Mouse (Mus musculus) kidney, postnatal 14 days (tissue): ENCODE results near the gene Cd33.

Experiments
- DNase-seq: peaks from one replicate; pipeline ENCODE4 v3.0.0; 2022; ENCODE audit warnings: mixed read lengths

Gene Cd33

GRCm38 (mm10) chr7:43544225-43544977, at the start of gene Cd33:
Cd33 (minus strand) TSS chr7:43544428.
- DNase-seq: no peak

DNA sequence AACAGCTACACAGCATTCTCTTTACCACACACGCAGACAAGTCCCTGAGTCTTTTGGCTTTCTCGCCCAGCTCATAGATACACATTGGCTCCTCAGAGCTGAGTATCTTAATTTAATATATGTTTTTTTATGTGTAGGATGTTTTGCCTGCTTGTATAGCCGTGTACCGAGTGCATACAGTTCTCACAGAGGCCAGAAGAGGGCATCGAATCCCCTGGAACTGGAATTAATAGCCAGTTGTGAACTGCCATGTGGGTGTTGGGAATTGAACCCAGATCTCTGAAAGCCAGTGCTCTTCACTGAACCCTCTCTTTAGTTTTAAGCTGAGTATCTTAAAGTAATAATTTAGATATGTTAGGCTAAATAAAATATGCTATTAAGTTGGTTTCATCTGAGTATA, 40.6 kb upstream of the Cd33 start:
- DNase-seq: no peak

GRCm38 (mm10) chr7:43580526-43580925, 36.3 kb upstream of the Cd33 start:
- no peak for DNase-seq

DNA sequence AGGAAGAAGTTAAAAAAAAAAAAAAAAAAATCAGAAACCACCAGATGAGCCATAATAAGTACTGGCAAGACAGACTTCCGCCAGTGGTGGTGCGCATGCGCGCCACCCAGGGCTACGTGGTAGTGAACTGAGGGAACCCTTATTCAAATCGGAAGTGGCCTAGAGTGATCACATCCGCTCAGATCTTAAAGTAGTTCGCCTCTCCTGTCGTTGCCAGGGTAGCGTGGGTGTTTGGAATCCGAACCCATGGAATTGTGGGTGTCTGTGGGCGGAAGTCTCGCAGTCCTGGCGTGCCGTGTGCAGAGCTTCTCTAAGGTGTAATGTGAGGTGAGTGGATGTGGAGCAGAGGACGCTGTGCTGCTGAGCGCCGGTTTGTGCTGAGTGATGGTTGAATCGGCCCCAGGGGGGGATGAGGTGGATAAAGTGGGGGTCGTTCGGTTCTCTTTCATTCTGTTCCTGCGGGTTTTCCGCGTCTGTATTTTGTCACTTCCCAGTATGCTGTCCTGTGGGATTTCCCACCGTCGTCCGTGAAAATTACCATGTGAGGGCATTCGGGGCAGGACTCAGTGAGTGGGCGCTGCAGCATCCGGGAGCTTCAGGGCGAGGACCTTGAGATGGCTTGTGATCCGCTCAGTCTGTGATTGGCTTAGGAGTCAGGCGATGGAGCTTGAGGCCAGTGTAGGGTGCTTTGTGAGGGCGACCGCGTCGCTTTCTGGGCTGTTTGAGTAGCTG, 35.4 kb upstream of the Cd33 start, which contains the start of gene Zfp719:
Gene Zfp719 (plus strand): TSS at position 171 of the 732 bp plus-strand sequence.
- peak; percentile 94 for DNase-seq

DNA sequence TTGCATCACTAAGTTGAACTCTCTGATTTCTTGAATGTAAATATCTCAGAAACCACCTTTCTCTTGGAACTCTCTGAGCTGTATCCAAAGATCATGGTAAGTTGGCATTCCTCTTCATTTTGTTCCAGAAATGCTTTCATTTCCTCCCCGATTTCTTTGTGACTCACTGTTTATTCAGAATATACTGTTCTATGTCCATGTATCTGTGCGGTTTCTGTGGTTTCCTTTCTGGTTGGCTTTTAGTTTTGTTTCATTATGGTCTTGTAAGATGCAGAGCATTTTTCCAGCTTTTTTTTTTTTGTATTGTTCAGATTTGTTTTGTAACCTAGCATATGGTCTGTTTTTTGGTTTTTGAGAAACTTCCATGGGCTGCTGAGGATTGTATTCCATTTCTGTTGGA, 27.0 kb upstream of the Cd33 start:
- no peak for DNase-seq

GRCm38 (mm10) chr7:43563300-43563699, 19.1 kb upstream of the Cd33 start:
- DNase-seq: no peak

GRCm38 (mm10) chr7:43562651-43563070, 18.4 kb upstream of the Cd33 start:
- DNase-seq: peak; percentile 24

- peak; percentile 90 for DNase-seq
Observed at GRCm38 (mm10) chr7:43562006-43562633, 17.9 kb upstream of the Cd33 start, which contains the start of gene Zfp658. Zfp658 (plus strand) TSS chr7:43562256.

DNA sequence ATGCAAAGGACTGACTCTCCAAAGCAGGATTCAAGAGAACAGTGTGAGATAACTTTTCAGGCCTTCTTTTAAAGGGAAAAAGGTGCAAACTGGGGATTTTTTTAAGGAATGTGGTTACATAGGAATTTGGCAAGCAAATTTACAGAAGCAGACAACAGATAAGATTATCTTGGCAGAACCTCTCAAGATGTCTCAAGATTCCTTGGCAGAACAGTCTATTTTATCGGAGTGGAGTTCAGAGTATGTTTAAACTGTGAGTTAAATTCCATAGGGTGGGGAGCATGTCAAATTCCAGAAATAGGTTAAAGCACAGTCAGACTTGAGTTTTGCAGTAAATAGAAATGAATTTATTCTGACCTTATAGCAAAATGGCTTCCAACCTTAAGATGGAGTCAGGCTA, 12.7 kb upstream of the Cd33 start:
- DNase-seq: no peak

DNA sequence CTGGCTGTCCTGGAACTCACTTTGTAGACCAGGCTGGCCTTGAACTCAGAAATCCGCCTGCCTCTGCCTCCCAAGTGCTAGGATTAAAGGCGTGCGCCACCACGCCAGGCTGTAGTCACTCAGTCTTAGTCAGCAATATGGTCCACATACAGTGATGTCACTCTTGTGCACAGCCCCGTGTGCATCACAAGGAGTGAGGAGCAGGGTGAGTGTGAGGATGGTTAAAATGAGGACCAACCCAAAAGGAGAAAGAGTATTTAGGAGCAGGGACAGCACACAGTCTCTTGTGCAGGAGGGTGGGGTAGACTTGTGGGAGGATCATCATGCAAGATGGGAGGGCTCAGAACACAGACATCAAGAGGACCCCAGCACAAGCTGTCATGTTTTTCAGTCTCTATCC, 11.1 kb upstream of the Cd33 start:
- DNase-seq: no peak

DNA sequence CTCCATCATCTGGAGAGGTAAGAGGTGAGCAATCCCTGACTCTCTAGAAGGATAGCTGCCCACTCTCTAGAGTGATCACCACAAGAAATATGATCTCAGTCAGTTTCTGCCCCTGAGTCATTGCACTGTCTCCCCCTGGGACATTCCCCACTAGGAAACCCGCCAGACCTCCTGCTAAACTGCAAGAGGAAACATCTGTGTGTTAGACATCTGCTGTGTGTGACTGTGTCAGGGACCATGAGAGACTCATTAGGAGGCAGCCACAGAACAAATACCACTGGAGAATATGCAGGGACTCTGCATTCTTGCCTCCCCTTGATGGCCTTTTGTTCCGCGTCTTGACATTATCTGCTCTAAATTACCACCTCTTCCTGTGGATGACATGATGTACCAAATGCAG, 10.3 kb upstream of the Cd33 start:
- DNase-seq: peak; percentile 34

GRCm38 (mm10) chr7:43553153-43553552, 8.9 kb upstream of the Cd33 start:
- no peak for DNase-seq

- no peak for DNase-seq
Observed at GRCm38 (mm10) chr7:43548206-43548605, 4.0 kb upstream of the Cd33 start.

- no peak for DNase-seq
Observed at GRCm38 (mm10) chr7:43547666-43548065, 3.4 kb upstream of the Cd33 start.

DNA sequence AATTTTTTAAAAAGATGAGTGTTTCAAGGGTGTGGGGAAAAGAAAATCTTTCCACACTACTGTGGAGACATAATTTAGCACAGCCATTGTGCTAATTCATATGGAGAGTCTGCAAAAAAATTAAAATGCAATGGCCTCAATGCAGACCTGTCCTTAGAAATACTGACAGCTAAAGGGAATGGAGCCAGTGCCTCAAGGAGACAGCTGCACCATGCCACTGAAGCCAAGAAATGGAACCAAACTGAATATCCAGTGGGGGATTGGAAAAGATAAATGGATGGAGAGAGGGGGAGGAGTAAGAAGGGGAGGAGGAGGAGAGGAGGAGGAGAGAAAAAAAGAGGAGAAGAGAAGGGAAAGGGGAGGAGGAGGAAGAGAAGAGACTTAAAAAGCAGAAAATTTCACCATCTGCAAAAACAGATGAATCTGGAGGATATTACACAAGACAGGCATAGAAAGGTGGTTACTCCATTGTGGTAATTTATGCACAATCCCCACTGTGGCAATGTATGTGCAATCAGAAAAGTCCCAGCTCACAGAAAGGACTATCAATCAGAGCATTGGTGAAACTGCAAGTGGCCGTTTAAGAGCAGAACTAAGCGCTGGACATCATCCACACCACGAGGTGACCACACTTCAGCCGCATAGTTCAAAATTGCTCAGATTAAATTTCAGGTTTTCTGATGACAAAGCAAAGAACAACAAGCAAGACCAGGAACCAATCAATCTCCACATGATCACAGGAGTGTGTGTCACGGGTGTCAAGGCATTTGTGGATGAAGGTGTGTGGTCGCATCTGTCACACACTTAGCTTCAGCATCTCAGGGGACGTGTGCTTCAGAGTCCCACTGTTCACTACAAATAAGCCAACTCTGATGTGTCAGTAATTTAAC, 1.7 kb upstream of the Cd33 start:
- DNase-seq: no peak

DNA sequence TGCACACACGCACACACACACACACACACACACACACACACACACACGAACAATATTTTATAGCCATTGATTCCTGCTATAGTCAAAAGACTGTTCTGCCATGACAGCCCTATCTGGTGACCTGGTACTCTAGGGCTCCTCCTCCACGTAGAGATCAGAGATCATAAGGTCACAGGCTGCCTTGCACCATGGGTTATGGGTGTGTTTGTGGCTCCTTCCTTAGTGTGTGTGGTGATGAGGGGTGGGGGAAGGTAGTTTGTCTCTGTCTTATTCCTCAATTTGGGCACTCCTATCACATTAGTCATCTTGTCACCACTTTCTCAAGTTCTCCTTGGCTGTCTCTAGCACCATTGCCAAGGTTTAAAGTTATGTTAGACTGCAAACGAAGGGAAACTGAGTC, 5.7 kb downstream of the Cd33 start:
- DNase-seq: no peak

DNA sequence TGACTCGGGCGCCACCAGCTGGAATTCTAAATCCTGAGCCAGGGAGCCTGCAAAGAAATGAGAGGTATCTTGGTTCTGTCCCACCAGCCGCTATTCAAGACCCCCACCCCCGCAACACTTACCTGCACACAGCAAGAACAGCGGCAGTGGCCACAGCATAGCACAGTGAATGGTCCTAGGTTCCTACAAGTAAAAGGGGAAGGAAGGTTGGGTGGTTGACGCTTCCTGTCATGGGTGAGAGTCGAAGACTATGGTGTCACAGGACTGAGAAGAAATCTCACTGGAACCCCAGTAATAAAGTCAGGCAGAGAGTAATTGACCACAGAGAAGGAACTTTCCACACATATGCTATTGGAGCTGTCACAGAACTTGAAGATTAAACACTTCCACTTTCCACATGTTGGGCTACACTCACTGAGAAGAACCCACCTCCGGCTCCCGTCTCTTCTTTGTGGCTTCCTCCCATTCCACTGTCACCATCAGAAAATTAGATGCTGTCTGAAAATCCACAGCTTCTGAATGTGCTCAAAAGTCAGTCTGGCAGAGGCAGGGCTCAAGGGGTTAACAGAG, 11.2 kb downstream of the Cd33 start:
- DNase-seq: no peak

GRCm38 (mm10) chr7:43530216-43530785, 13.9 kb downstream of the Cd33 start:
- no peak for DNase-seq

- DNase-seq: no peak
Observed at GRCm38 (mm10) chr7:43525313-43525712, 18.9 kb downstream of the Cd33 start.

DNA sequence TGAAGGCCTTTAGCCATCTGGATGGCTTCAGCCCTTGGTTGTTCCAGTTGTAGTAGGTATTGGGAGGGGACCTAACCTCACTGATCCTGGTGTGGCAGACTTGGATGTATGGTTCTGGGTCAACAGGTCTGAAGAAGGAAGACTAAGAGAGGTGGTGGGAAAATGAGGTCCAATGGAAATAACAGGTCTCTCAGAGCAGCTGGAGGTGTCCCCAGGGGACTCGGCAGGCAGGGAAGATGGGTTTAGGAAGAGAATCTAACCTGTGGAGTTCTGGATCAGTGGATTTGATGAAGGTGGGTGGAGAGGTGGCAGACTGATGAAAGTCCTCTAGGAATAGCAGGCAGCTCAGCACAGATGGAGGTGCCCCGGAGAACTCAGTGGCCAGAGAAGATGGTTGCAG, 21.5 kb downstream of the Cd33 start:
- DNase-seq: no peak

DNA sequence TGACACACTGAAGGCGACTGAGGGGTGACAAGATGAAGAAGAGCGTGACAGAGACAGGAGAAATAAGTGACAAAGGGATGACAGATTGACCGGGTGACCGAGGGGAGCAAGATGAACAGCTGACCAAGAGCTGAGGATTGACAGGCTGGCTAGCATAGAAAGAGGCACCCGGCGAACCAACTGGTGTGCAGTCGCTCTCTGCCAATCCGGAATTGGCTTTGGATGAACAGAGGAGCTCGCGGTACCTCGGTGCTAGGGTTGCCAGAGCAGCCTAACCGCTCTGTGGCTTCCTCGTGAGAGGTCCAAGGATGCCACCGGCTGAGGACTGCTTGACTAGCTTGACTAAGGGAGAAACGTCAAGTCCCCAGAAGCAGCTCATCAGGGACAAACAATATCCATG, 25.9 kb downstream of the Cd33 start:
- no peak for DNase-seq

DNA sequence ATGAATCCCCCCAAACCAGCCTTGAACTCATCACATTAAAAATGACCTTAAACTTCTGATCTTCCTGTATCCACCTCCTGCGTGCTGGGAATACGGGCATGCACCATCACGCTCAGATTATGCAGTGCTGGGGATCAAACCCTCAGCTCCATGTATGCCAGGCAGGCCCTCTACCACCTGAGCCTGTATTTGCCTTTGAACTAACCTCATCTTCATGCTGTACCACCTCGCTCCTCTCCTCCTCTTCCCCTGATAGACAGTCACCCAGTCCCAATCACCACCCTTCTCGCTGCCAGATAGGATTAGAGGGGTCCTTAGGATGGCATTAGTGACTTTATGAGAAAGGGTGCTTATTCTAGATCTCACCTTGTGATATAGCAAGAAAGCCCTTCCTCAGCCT, 29.2 kb downstream of the Cd33 start:
- no peak for DNase-seq
